Comparison of ENCODE assay signal across 24 mouse cellular contexts in genomic region chr4:138712096-138712495, GRCm38 (mm10). TPM values are rescaled to one million over a fixed set of nuclear protein-coding genes. Genes with fewer than 3 reads are reported as not detected.
"Had no signal": no experiment of that assay in that cellular context is flagged by ENCODE, and none has a peak within 500 bp of the region (broad histone marks: within the 10 kb centered on the region; RNA-seq: fewer than 3 reads in every experiment).

No protein-coding gene starts in this region.

- DNase-seq: kidney, postnatal 14 days; layer of hippocampus, adult 9-11 months; layer of hippocampus, postnatal 36 days; liver; lung, adult 18-20 months; lung, postnatal 10 days; lung, postnatal 4 days; midbrain, embryonic 14.5 days; thymus, adult 18-20 months; thymus, postnatal 36 days had no signal

- H3K27ac ChIP-seq: kidney, embryonic 15.5 days; limb, embryonic 10.5 days; limb, embryonic 13.5 days; liver, embryonic 12.5 days; liver, embryonic 15.5 days; lung, embryonic 15.5 days had no signal

- H3K4me3 ChIP-seq: kidney, embryonic 15.5 days; limb, embryonic 10.5 days; limb, embryonic 13.5 days; liver, embryonic 12.5 days; liver, embryonic 15.5 days; lung, embryonic 15.5 days had no signal

RNA-seq across cellular contexts. Expression of gene Pla2g2c, which starts 12.5 kb away (rescaled TPM):
- total RNA-seq: megakaryocyte progenitor cell, adult 5-6 weeks; megakaryocyte-erythroid progenitor cell, adult 5-6 weeks had no signal
- polyA plus RNA-seq: liver, embryonic 15.5 days; spleen, adult 2 months; urinary bladder, adult 2 months had no signal

RNA-seq across cellular contexts. Expression of gene Ubxn10, which starts 24.9 kb away (rescaled TPM):
- total RNA-seq: megakaryocyte progenitor cell, adult 5-6 weeks; megakaryocyte-erythroid progenitor cell, adult 5-6 weeks had no signal

RNA-seq across cellular contexts. Expression of gene Pla2g2f, which starts 45.3 kb away (rescaled TPM):
- total RNA-seq: left cerebral cortex, postnatal 25 days; megakaryocyte progenitor cell, adult 5-6 weeks; megakaryocyte-erythroid progenitor cell, adult 5-6 weeks had no signal
- polyA plus RNA-seq: liver, embryonic 12.5 days; liver, embryonic 15.5 days; lung, embryonic 15.5 days; midbrain, postnatal 0 days; neural tube, embryonic 14.5 days; testis, adult 2 months; urinary bladder, adult 2 months had no signal
